Mouse (Mus musculus) E14TG2a.4 (cell line): ENCODE measurements at regions not wholly inside any gene's neighbourhood (a gene's known extent, or its start where the extent isn't known, plus 50 kb on each side); places are given as distances from the start of the nearest gene placed in this dataset.

Experiments used
- CTCF ChIP-seq: conservative IDR thresholded peaks from 2 replicates; pipeline ENCODE4 v1.5.1; 2014; ENCODE audit warnings: low read length
- NANOG ChIP-seq: IDR thresholded peaks from 2 replicates; pipeline ENCODE4 v1.6.1; 2014; ENCODE audit warnings: borderline replicate concordance, low read length, mixed read lengths

- no peak for TF ChIP-seq CTCF
- TF ChIP-seq NANOG, result no peak
These were observed 437.2 kb upstream of the Mgmt start for GRCm38 (mm10) chr7:136457171-136457570.
